Mouse (Mus musculus): ENCODE results near the gene Ciao2a. TPM values are rescaled to one million over a fixed set of nuclear protein-coding genes. Genes with fewer than 3 reads are reported as not detected.

Ciao2a gene
- polyA plus RNA-seq (2016; fragmentation: Nextera tagmentation; extraction: Ambion mirVana), result 172 and 176 TPM in 2 replicates

- Histone ChIP-seq H3K4me1 (replicated peaks) (peaks cover 36% of the 10 kb centered on the region), H3K9ac (replicated peaks) (peak within 1 kb of the TSS; percentile 64), H3K27me3 (no peaks in the 10 kb centered on the region), H3K9me3 (no peaks in the 10 kb centered on the region), H3K4me2 (peak within 1 kb of the TSS; percentile 60), H3K36me3 (peaks cover 7% of the 10 kb centered on the region; the same call in 1 of the 2 replicates), H3K4me3 (replicated peaks) (peak within 1 kb of the TSS; percentile 57), H3K27ac (peak within 1 kb of the TSS; percentile 84)
- peak; percentile 80 for ATAC-seq (ENCODE audit: insufficient number of reproducible peaks, insufficient read depth, low FRiP score, low TSS enrichment, low read depth)
- 1% methylated on average over 34 of the region's 34 CpGs for WGBS
These were observed at the start of gene Ciao2a, which contains the start of gene Snx1 for GRCm38 (mm10) chr9:66126456-66127192. Ciao2a (plus strand) TSS chr9:66126611. Snx1 (minus strand) TSS chr9:66126587.

DNA sequence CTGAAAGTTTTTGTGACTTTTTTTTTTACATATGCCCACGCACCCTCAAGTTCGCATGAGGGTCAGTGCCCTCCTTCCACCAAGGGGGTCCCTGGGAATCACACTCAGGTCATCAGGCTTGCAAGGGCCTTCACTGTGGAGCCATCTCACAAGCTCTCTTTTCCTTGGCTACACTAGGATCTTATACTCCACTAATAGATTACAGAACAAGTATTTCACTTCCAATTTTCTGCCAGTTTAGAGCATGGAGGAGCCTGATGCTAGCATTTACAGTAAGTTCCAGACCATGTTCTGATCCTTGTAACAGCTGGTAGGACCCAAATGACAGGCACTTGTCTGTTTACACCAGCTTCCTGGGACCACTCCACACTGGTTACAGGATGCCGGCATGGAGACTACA, 48.3 kb upstream of the Ciao2a start:
- no peak overlapping the region for H3K9ac ChIP-seq (replicated peaks)
- WGBS, result 69% methylated on average over 3 of the region's 3 CpGs

GRCm38 (mm10) chr9:66078493-66078892, 47.9 kb upstream of the Ciao2a start:
- Histone ChIP-seq H3K9ac (replicated peaks) (no peak overlapping the region), H3K27ac (peak overlapping the region; percentile 83), H3K4me1 (replicated peaks) (0 out of 2 replicates have a peak, but pooled peaks cover 5% of the 10 kb centered on the region), H3K36me3 (no peaks in the 10 kb centered on the region), H3K9me3 (no peaks in the 10 kb centered on the region), H3K4me2 (peak overlapping the region; percentile 30), H3K4me3 (replicated peaks) (no peak overlapping the region), H3K27me3 (no peaks in the 10 kb centered on the region)
- ATAC-seq (ENCODE audit: insufficient number of reproducible peaks, insufficient read depth, low FRiP score, low TSS enrichment, low read depth), result peak; percentile 71
- 10% methylated on average over 14 of the region's 14 CpGs for WGBS

More for the DNA sequence above, 48.3 kb upstream of the Ciao2a start:
- peak overlapping the region; percentile 83 for H3K27ac ChIP-seq
- no peak overlapping the region for H3K4me3 ChIP-seq (replicated peaks)
- H3K9me3 ChIP-seq, result no peaks in the 10 kb centered on the region
- peak overlapping the region; percentile 30 for H3K4me2 ChIP-seq
- no peaks in the 10 kb centered on the region for H3K27me3 ChIP-seq
- H3K36me3 ChIP-seq, result no peaks in the 10 kb centered on the region
- 0 out of 2 replicates have a peak, but pooled peaks cover 5% of the 10 kb centered on the region for H3K4me1 ChIP-seq (replicated peaks)
- ATAC-seq (ENCODE audit: insufficient number of reproducible peaks, insufficient read depth, low FRiP score, low TSS enrichment, low read depth), result no peak

GRCm38 (mm10) chr9:66080804-66081459, 45.5 kb upstream of the Ciao2a start:
- H3K9me3 ChIP-seq, result no peaks in the 10 kb centered on the region
- H3K27me3 ChIP-seq, result no peaks in the 10 kb centered on the region
- no peak overlapping the region for H3K9ac ChIP-seq (replicated peaks)
- WGBS, result 72% methylated on average over 3 of the region's 3 CpGs
- H3K27ac ChIP-seq, result no peak overlapping the region
- no peak overlapping the region for H3K4me2 ChIP-seq
- no peak for ATAC-seq (ENCODE audit: insufficient number of reproducible peaks, insufficient read depth, low FRiP score, low TSS enrichment, low read depth)
- H3K4me1 ChIP-seq (replicated peaks), result 0 out of 2 replicates have a peak, but pooled peaks cover 5% of the 10 kb centered on the region
- H3K4me3 ChIP-seq (replicated peaks), result no peak overlapping the region
- H3K36me3 ChIP-seq, result peaks cover under 1% of the 10 kb centered on the region

DNA sequence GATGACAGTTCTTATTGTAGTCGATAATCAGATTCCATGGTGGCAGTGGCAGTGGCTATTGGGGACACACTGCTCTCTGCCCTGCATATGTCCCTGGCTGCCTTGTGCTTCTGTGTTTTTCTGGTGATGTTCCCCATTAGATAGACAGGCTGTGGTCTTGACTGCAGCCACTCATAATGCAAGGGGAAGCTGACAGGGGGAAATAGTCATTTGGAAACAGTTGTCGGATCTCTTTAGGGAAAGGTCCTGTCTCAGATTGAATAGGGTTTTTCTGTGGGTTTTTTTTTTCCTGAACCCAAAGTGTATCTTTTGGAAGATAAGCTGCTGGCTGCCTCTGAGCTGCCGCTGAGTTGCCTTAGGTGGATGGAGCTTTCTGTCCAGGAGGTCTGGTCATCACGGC, 44.4 kb upstream of the Ciao2a start:
- 0 out of 2 replicates have a peak, but pooled peaks cover 5% of the 10 kb centered on the region for H3K4me1 ChIP-seq (replicated peaks)
- H3K9ac ChIP-seq (replicated peaks), result no peak overlapping the region
- H3K27ac ChIP-seq, result no peak overlapping the region
- H3K4me3 ChIP-seq (replicated peaks), result no peak overlapping the region
- ATAC-seq (ENCODE audit: insufficient number of reproducible peaks, insufficient read depth, low FRiP score, low TSS enrichment, low read depth), result no peak
- peaks cover 10% of the 10 kb centered on the region for H3K36me3 ChIP-seq
- H3K27me3 ChIP-seq, result no peaks in the 10 kb centered on the region
- H3K9me3 ChIP-seq, result no peaks in the 10 kb centered on the region
- 87% methylated on average over 4 of the region's 4 CpGs for WGBS
- H3K4me2 ChIP-seq, result no peak overlapping the region

- no peak for ATAC-seq (ENCODE audit: insufficient number of reproducible peaks, insufficient read depth, low FRiP score, low TSS enrichment, low read depth)
- Histone ChIP-seq H3K9me3 (no peaks in the 10 kb centered on the region), H3K36me3 (peaks cover 31% of the 10 kb centered on the region), H3K27ac (no peak overlapping the region), H3K9ac (replicated peaks) (no peak overlapping the region), H3K27me3 (no peaks in the 10 kb centered on the region), H3K4me1 (replicated peaks) (no peaks in the 10 kb centered on the region), H3K4me3 (replicated peaks) (no peak overlapping the region), H3K4me2 (no peak overlapping the region)
- WGBS, result 89% methylated on average over 3 of the region's 3 CpGs
These were observed 42.2 kb upstream of the Ciao2a start for GRCm38 (mm10) chr9:66084171-66084570.

- peaks cover 59% of the 10 kb centered on the region for H3K36me3 ChIP-seq
- ATAC-seq (ENCODE audit: insufficient number of reproducible peaks, insufficient read depth, low FRiP score, low TSS enrichment, low read depth), result no peak
- 92% methylated on average over 7 of the region's 7 CpGs for WGBS
These were observed 39.3 kb upstream of the Ciao2a start for GRCm38 (mm10) chr9:66087062-66087461.

GRCm38 (mm10) chr9:66088411-66088810, 38.0 kb upstream of the Ciao2a start:
- Histone ChIP-seq H3K9me3 (no peaks in the 10 kb centered on the region), H3K27me3 (no peaks in the 10 kb centered on the region), H3K27ac (peak overlapping the region; percentile 47; the same call in 1 of the 2 replicates), H3K4me3 (replicated peaks) (no peak overlapping the region), H3K9ac (replicated peaks) (no peak overlapping the region), H3K4me1 (replicated peaks) (peaks cover 20% of the 10 kb centered on the region), H3K4me2 (no peak overlapping the region), H3K36me3 (peaks cover 73% of the 10 kb centered on the region)
- no peak for ATAC-seq (ENCODE audit: insufficient number of reproducible peaks, insufficient read depth, low FRiP score, low TSS enrichment, low read depth)
- 43% methylated on average over 4 of the region's 4 CpGs for WGBS

More at GRCm38 (mm10) chr9:66087062-66087461, 39.3 kb upstream of the Ciao2a start:
- no peak overlapping the region for H3K27ac ChIP-seq
- no peak overlapping the region for H3K4me2 ChIP-seq
- no peaks in the 10 kb centered on the region for H3K9me3 ChIP-seq
- H3K4me3 ChIP-seq (replicated peaks), result no peak overlapping the region
- peaks cover 14% of the 10 kb centered on the region for H3K4me1 ChIP-seq (replicated peaks)
- H3K27me3 ChIP-seq, result no peaks in the 10 kb centered on the region
- H3K9ac ChIP-seq (replicated peaks), result no peak overlapping the region; the same call in 1 of the 2 replicates

DNA sequence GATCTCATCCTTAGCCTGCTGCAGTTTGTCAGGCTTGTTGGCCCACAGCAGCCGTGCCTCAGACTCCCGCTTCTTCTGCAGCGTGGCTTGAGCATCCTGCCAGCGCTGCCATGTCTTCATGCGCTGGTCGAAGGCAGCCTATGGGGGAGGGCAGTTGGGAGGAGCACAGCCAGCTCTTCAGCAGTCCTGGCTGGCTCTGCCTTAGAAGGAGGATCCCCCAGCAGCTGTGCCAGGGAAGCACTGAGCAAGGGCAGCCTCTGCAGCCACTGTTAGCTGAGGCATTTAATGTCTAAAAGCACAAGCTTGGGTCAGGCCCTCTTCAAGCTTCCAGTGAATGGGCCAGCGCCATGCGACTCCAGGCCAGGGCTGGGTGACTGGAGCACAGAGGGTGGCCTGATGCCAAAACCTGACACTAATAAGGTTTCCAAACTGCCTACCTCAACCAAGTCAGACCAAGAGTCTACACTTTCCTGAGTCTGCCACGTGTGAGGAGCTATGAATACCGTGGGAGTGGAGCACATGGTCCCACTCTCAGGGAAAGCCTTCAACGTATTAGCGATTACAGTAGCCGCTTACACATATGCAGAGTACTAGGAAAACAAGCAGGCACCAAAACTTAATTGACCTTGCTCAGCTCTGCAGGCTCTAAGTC, 35.7 kb upstream of the Ciao2a start:
- no peaks in the 10 kb centered on the region for H3K9me3 ChIP-seq
- no peak overlapping the region for H3K9ac ChIP-seq (replicated peaks)
- H3K36me3 ChIP-seq, result peaks cover 96% of the 10 kb centered on the region
- H3K27me3 ChIP-seq, result no peaks in the 10 kb centered on the region
- peak overlapping the region; percentile 71 for H3K27ac ChIP-seq
- H3K4me1 ChIP-seq (replicated peaks), result peaks cover 20% of the 10 kb centered on the region
- WGBS, result 87% methylated on average over 13 of the region's 13 CpGs
- no peak for ATAC-seq (ENCODE audit: insufficient number of reproducible peaks, insufficient read depth, low FRiP score, low TSS enrichment, low read depth)
- no peak overlapping the region for H3K4me3 ChIP-seq (replicated peaks)
- H3K4me2 ChIP-seq, result no peak overlapping the region

GRCm38 (mm10) chr9:66091327-66092231, 34.8 kb upstream of the Ciao2a start:
- H3K9me3 ChIP-seq, result no peaks in the 10 kb centered on the region
- peaks cover 20% of the 10 kb centered on the region for H3K4me1 ChIP-seq (replicated peaks)
- H3K9ac ChIP-seq (replicated peaks), result 0 out of 2 replicates have a peak overlapping the region, but pooled peaks have one; percentile 18
- H3K4me3 ChIP-seq (replicated peaks), result no peak overlapping the region
- H3K27me3 ChIP-seq, result no peaks in the 10 kb centered on the region
- H3K4me2 ChIP-seq, result no peak overlapping the region
- ATAC-seq (ENCODE audit: insufficient number of reproducible peaks, insufficient read depth, low FRiP score, low TSS enrichment, low read depth), result 0 out of 2 replicates have a peak, but pooled peaks have one; percentile 45
- peak overlapping the region; percentile 71 for H3K27ac ChIP-seq
- H3K36me3 ChIP-seq, result peaks cover 97% of the 10 kb centered on the region
- WGBS, result 56% methylated on average over 6 of the region's 6 CpGs
